Mouse (Mus musculus): ENCODE measurements at regions not wholly inside any gene's neighbourhood (a gene's known extent, or its start where the extent isn't known, plus 50 kb on each side); places are given as distances from the start of the nearest gene placed in this dataset.

DNA sequence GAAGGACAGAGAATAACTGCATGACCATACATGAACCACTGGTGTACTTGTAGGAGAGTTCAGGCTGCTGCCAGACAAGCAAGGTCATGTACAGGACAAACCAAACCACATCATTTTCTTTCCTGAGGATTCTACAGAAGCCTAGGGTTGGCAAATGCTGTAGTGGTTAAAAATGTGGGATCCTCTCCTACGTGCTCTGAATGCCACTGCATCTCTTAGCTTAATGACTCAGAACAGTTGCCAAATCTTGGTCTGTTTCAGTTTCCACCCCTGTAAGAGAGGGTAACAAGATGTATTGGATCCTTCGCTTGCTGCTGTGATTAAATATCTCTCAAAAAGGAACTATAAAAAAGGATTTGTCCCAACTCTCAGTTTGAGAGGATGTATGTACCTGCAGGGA is 938.1 kb downstream of the 4930444P10Rik start:
- H3K4me2 ChIP-seq = no peak overlapping the region
- no peak for ATAC-seq (replicated peaks; ENCODE audit: insufficient number of reproducible peaks, low FRiP score, low TSS enrichment)
- H3K36me3 ChIP-seq (ENCODE audit: control insufficient read depth, insufficient read depth, low read length) = no peaks in the 10 kb centered on the region
- no peaks in the 10 kb centered on the region for H3K27me3 ChIP-seq (ENCODE audit: control insufficient read depth, insufficient read depth, low read length)
- 74% methylated on average over 2 of the region's 2 CpGs for WGBS (ENCODE audit: insufficient replicate concordance)
- no peak overlapping the region for H3K27ac ChIP-seq (ENCODE audit: low read depth, low read length)
- H3K4me3 ChIP-seq (ENCODE audit: low read depth, low read length) = no peak overlapping the region
- H3K4me1 ChIP-seq (ENCODE audit: control insufficient read depth, insufficient read depth, low read length) = no peaks in the 10 kb centered on the region
- H3K9ac ChIP-seq (ENCODE audit: low read depth, low read length) = no peak overlapping the region
- H3K9me3 ChIP-seq (replicated peaks; ENCODE audit: control insufficient read depth, low read length) = no peaks in the 10 kb centered on the region

DNA sequence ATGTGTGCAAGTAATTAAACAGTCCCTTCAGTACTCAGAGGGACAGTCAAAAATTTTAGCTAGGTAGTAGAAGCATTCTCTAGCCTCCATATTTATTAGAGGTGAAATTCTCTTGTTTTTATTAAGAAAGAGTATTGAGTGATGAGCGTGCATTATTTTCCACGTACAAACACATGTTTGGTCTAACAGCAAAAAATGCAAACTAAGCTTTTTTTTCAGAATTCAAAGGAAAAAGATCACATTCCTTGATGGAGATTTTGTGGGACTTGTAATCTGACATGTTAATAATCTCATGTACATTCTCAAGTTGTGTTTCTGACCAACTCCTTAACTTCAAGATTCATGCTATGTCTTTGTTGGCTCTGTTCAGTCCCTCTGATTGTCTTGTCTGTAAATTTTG is 939.2 kb downstream of the 4930444P10Rik start:
- Histone ChIP-seq H3K27me3 (ENCODE audit: control insufficient read depth, insufficient read depth, low read length) (no peaks in the 10 kb centered on the region), H3K4me3 (ENCODE audit: low read depth, low read length) (no peak overlapping the region), H3K4me1 (ENCODE audit: control insufficient read depth, insufficient read depth, low read length) (no peaks in the 10 kb centered on the region), H3K9ac (ENCODE audit: low read depth, low read length) (no peak overlapping the region), H3K4me2 (no peak overlapping the region), H3K9me3 (replicated peaks; ENCODE audit: control insufficient read depth, low read length) (no peaks in the 10 kb centered on the region), H3K36me3 (ENCODE audit: control insufficient read depth, insufficient read depth, low read length) (no peaks in the 10 kb centered on the region), H3K27ac (ENCODE audit: low read depth, low read length) (no peak overlapping the region)
- ATAC-seq (replicated peaks; ENCODE audit: insufficient number of reproducible peaks, low FRiP score, low TSS enrichment) = no peak
- 93% methylated on average over 2 of the region's 2 CpGs for WGBS (ENCODE audit: insufficient replicate concordance)

GRCm38 (mm10) chr1:15143922-15144591 is 949.1 kb downstream of the 4930444P10Rik start:
- Histone ChIP-seq H3K4me3 (ENCODE audit: low read depth, low read length) (no peak overlapping the region), H3K4me1 (ENCODE audit: control insufficient read depth, insufficient read depth, low read length) (no peaks in the 10 kb centered on the region), H3K4me2 (no peak overlapping the region), H3K27me3 (ENCODE audit: control insufficient read depth, insufficient read depth, low read length) (no peaks in the 10 kb centered on the region), H3K9ac (ENCODE audit: low read depth, low read length) (no peak overlapping the region), H3K9me3 (replicated peaks; ENCODE audit: control insufficient read depth, low read length) (no peaks in the 10 kb centered on the region), H3K27ac (ENCODE audit: low read depth, low read length) (no peak overlapping the region), H3K36me3 (ENCODE audit: control insufficient read depth, insufficient read depth, low read length) (no peaks in the 10 kb centered on the region)
- 70% methylated on average over 1 of the region's 1 CpGs for WGBS (ENCODE audit: insufficient replicate concordance)
- ATAC-seq (replicated peaks; ENCODE audit: insufficient number of reproducible peaks, low FRiP score, low TSS enrichment) = no peak

DNA sequence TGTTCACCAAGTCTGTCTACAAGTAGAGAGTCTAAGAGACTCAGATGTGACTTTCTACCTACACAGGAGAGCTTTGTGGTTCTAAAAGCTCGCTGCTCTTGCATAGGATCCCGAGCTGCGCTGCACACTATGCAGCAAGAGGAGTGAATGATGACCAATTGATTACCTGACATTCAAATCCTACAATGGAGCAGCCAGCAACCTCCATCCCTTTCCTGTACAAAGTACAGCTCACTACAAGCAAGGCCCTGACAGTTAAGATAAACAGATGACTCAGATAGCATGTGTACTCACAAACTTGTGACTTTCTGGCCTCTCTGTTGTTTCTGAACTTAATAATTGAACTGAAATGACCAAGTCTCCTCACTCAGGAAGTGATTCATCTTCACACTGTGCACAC is 974.7 kb downstream of the 4930444P10Rik start:
- WGBS (ENCODE audit: insufficient replicate concordance) = 66% methylated on average over 3 of the region's 3 CpGs
- H3K27me3 ChIP-seq (ENCODE audit: control insufficient read depth, insufficient read depth, low read length) = no peaks in the 10 kb centered on the region
- H3K4me3 ChIP-seq (ENCODE audit: low read depth, low read length) = no peak overlapping the region
- no peak overlapping the region for H3K4me2 ChIP-seq
- no peak overlapping the region for H3K27ac ChIP-seq (ENCODE audit: low read depth, low read length)
- no peaks in the 10 kb centered on the region for H3K9me3 ChIP-seq (replicated peaks; ENCODE audit: control insufficient read depth, low read length)
- H3K36me3 ChIP-seq (ENCODE audit: control insufficient read depth, insufficient read depth, low read length) = no peaks in the 10 kb centered on the region
- H3K4me1 ChIP-seq (ENCODE audit: control insufficient read depth, insufficient read depth, low read length) = no peaks in the 10 kb centered on the region
- ATAC-seq (replicated peaks; ENCODE audit: insufficient number of reproducible peaks, low FRiP score, low TSS enrichment) = no peak
- no peak overlapping the region for H3K9ac ChIP-seq (ENCODE audit: low read depth, low read length)

DNA sequence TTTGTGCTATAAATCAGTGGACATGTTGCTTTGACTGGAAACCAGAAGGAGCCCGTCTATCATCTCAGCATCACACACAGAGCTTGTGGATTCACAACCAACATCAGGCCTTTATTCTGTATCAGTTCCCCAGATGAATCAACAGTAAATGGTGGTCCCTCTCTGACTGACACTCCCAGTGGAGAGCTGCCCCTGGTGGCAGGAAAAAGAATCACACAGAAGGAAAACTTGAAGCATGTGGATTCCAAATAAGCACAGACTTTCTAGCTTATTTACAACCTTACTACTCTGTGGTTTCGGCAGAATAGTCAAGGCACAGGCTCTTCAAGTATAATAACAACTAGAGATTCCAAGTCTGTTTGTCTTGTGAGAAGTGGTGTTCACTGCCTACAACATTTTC is 981.7 kb downstream of the 4930444P10Rik start:
- Histone ChIP-seq H3K4me2 (no peak overlapping the region), H3K9me3 (replicated peaks; ENCODE audit: control insufficient read depth, low read length) (no peaks in the 10 kb centered on the region), H3K4me1 (ENCODE audit: control insufficient read depth, insufficient read depth, low read length) (no peaks in the 10 kb centered on the region), H3K4me3 (ENCODE audit: low read depth, low read length) (no peak overlapping the region), H3K9ac (ENCODE audit: low read depth, low read length) (no peak overlapping the region), H3K36me3 (ENCODE audit: control insufficient read depth, insufficient read depth, low read length) (no peaks in the 10 kb centered on the region), H3K27me3 (ENCODE audit: control insufficient read depth, insufficient read depth, low read length) (no peaks in the 10 kb centered on the region), H3K27ac (ENCODE audit: low read depth, low read length) (no peak overlapping the region)
- 68% methylated on average over 2 of the region's 2 CpGs for WGBS (ENCODE audit: insufficient replicate concordance)
- no peak for ATAC-seq (replicated peaks; ENCODE audit: insufficient number of reproducible peaks, low FRiP score, low TSS enrichment)

DNA sequence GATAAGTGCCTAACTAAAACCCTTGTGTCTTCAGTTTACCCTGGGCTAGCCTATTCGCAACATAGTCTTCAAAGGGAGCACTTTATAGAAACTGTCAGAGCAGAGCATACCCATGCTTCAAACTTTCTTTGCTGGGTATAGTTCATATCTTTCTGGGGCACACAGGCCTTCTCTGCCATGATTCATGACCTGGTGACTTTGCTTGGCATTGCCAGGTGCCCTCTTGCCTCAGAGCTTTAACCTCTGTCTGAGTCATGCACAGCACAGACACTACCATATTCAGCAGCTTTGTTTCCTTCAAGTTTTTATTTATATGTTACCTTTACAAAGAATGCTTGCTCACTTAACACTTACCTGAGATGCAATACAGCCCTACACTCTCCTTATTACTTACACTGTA is 1022.8 kb downstream of the 4930444P10Rik start:
- H3K4me1 ChIP-seq (ENCODE audit: control insufficient read depth, insufficient read depth, low read length) = no peaks in the 10 kb centered on the region

GRCm38 (mm10) chr1:15034047-15034446 is 1059.1 kb downstream of the 4930444P10Rik start:
- WGBS (ENCODE audit: insufficient replicate concordance) = 63% methylated on average over 1 of the region's 1 CpGs

More for the DNA sequence above, 1022.8 kb downstream of the 4930444P10Rik start:
- WGBS (ENCODE audit: insufficient replicate concordance) = 79% methylated on average over 1 of the region's 1 CpGs
- no peak for ATAC-seq (replicated peaks; ENCODE audit: insufficient number of reproducible peaks, low FRiP score, low TSS enrichment)
- H3K4me2 ChIP-seq = no peak overlapping the region
- H3K27ac ChIP-seq (ENCODE audit: low read depth, low read length) = no peak overlapping the region
- H3K9ac ChIP-seq (ENCODE audit: low read depth, low read length) = no peak overlapping the region
- no peaks in the 10 kb centered on the region for H3K27me3 ChIP-seq (ENCODE audit: control insufficient read depth, insufficient read depth, low read length)
- no peaks in the 10 kb centered on the region for H3K36me3 ChIP-seq (ENCODE audit: control insufficient read depth, insufficient read depth, low read length)
- no peaks in the 10 kb centered on the region for H3K9me3 ChIP-seq (replicated peaks; ENCODE audit: control insufficient read depth, low read length)
- no peak overlapping the region for H3K4me3 ChIP-seq (ENCODE audit: low read depth, low read length)

GRCm38 (mm10) chr1:15018460-15018779 is 1074.7 kb downstream of the 4930444P10Rik start:
- Histone ChIP-seq H3K4me1 (ENCODE audit: control insufficient read depth, insufficient read depth, low read length) (no peaks in the 10 kb centered on the region), H3K36me3 (ENCODE audit: control insufficient read depth, insufficient read depth, low read length) (no peaks in the 10 kb centered on the region), H3K9ac (ENCODE audit: low read depth, low read length) (no peak overlapping the region), H3K4me2 (no peak overlapping the region), H3K4me3 (ENCODE audit: low read depth, low read length) (no peak overlapping the region), H3K27me3 (ENCODE audit: control insufficient read depth, insufficient read depth, low read length) (no peaks in the 10 kb centered on the region), H3K9me3 (replicated peaks; ENCODE audit: control insufficient read depth, low read length) (no peaks in the 10 kb centered on the region), H3K27ac (ENCODE audit: low read depth, low read length) (no peak overlapping the region)
- no peak for ATAC-seq (replicated peaks; ENCODE audit: insufficient number of reproducible peaks, low FRiP score, low TSS enrichment)
- 77% methylated on average over 4 of the region's 4 CpGs for WGBS (ENCODE audit: insufficient replicate concordance)

More at GRCm38 (mm10) chr1:15034047-15034446, 1059.1 kb downstream of the 4930444P10Rik start:
- no peak for ATAC-seq (replicated peaks; ENCODE audit: insufficient number of reproducible peaks, low FRiP score, low TSS enrichment)
- Histone ChIP-seq H3K4me1 (ENCODE audit: control insufficient read depth, insufficient read depth, low read length) (no peaks in the 10 kb centered on the region), H3K27me3 (ENCODE audit: control insufficient read depth, insufficient read depth, low read length) (no peaks in the 10 kb centered on the region), H3K4me2 (no peak overlapping the region), H3K27ac (ENCODE audit: low read depth, low read length) (no peak overlapping the region), H3K9ac (ENCODE audit: low read depth, low read length) (no peak overlapping the region), H3K9me3 (replicated peaks; ENCODE audit: control insufficient read depth, low read length) (no peaks in the 10 kb centered on the region), H3K36me3 (ENCODE audit: control insufficient read depth, insufficient read depth, low read length) (no peaks in the 10 kb centered on the region), H3K4me3 (ENCODE audit: low read depth, low read length) (no peak overlapping the region)

- H3K36me3 ChIP-seq (ENCODE audit: control insufficient read depth, insufficient read depth, low read length) = no peaks in the 10 kb centered on the region
- WGBS (ENCODE audit: insufficient replicate concordance) = 63% methylated on average over 9 of the region's 9 CpGs
- no peak overlapping the region for H3K27ac ChIP-seq (ENCODE audit: low read depth, low read length)
- H3K4me2 ChIP-seq = no peak overlapping the region
- ATAC-seq (replicated peaks; ENCODE audit: insufficient number of reproducible peaks, low FRiP score, low TSS enrichment) = 0 out of 2 replicates have a peak, but pooled peaks have one; percentile 46
- no peaks in the 10 kb centered on the region for H3K9me3 ChIP-seq (replicated peaks; ENCODE audit: control insufficient read depth, low read length)
- H3K4me3 ChIP-seq (ENCODE audit: low read depth, low read length) = no peak overlapping the region
- no peaks in the 10 kb centered on the region for H3K4me1 ChIP-seq (ENCODE audit: control insufficient read depth, insufficient read depth, low read length)
- no peak overlapping the region for H3K9ac ChIP-seq (ENCODE audit: low read depth, low read length)
- H3K27me3 ChIP-seq (ENCODE audit: control insufficient read depth, insufficient read depth, low read length) = no peaks in the 10 kb centered on the region
These were observed 1075.3 kb downstream of the 4930444P10Rik start for GRCm38 (mm10) chr1:15017689-15018459.

Data from heart, embryonic 11.5 days (tissue).